Comparison of ENCODE assay signal across 8 mouse cellular contexts in the genomic region with DNA sequence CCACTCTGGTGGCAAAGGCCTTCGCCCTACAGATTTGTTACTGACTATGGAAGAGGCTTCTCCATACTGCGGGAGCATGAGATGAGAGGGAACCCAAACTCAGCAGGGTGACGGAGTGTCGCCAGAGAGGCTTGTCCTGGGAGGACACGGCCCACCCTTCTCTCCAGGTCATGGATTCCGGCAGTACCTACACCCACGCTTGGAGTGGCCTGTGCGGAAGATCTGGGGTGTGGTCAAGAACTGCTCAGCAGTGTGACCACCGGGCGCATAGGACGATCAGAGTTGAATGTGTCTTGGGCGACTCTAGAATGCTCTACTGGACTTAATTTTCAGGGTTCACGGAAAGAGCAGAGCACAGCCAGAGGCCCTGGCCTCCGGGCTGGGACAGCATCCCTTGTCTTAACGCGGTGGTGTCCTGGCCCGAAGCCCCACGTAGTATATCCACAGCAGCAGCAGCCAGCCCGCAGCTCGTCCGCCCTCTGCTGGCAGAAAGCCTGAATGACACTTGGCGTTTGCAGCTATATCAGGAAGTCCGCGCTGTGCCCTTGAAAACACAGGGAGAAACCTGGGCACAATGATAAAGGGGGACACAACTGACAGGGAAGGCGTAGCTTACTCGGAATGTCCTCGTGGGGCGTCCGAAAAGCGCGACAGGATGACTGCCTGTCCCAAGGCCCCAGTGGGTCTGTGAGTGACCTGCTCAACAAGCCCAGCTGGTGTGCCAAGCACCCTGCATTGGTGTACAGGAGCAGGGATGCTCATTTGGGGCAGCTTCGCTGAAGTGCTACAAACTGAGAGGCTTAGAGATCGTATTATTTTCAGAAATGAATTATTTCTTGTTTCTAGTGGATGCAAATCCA. TPM values are rescaled to one million over a fixed set of nuclear protein-coding genes. Genes with fewer than 3 reads are reported as not detected.
DNase-seq lines count a peak whose midpoint lies in the region; ATAC-seq and TF ChIP-seq lines count a peak whose summit lies in the region.

No protein-coding gene starts in this region.

- TF ChIP-seq POLR2A in MEL (IDR thresholded peaks at IDR 0.05; ENCODE audit: control insufficient read depth in 1 of 2, insufficient read depth in 1 of 2, low read depth in 1 of 2, low read length in 2 of 2, poor library complexity in 1 of 2): no peak
- no peak for TF ChIP-seq POLR2A in cerebellum, adult 2 months (IDR thresholded peaks at IDR 0.05; ENCODE audit: borderline replicate concordance, insufficient read depth, low read length)

- no peak overlapping the region for H3K27ac ChIP-seq in MEL (ENCODE audit: control insufficient read depth, low read depth, low read length)
- H3K27ac ChIP-seq in cerebellum, adult 2 months (ENCODE audit: insufficient read depth, low read length): no peak overlapping the region
- H3K27ac ChIP-seq in hindbrain, embryonic 10.5 days: no peak overlapping the region
- no peak overlapping the region for H3K27ac ChIP-seq in lung, embryonic 15.5 days

- 18% methylated on average over 33 of the region's 33 CpGs for WGBS in cerebellum, adult 2 months
- 32% methylated on average over 33 of the region's 33 CpGs for WGBS in hindbrain, embryonic 10.5 days
- WGBS in lung, embryonic 15.5 days: 27% methylated on average over 33 of the region's 33 CpGs

- DNase-seq in MEL (ENCODE audit: low read depth, low spot score): peak; percentile 91
- peak; percentile 86 to 91 for DNase-seq in cerebellum, adult 2 months
- peak; percentile 84 for DNase-seq in forelimb bud, embryonic 11.5 days (ENCODE audit: low read depth, low spot score)
- peak; percentile 89 for DNase-seq in hindbrain, embryonic 10.5 days (ENCODE audit: low spot score)
- DNase-seq in layer of hippocampus, adult 9-10 months (ENCODE audit: low spot score): peak; percentile 75
- DNase-seq in ovary, postnatal 10 days (ENCODE audit: low spot score): peak; percentile 79
- DNase-seq in thymus, postnatal 0 days (ENCODE audit: low spot score): peak; percentile 86

- peak; percentile 78 for ATAC-seq in lung, embryonic 15.5 days (ENCODE audit: borderline replicate concordance, extremely low read depth, low FRiP score, low TSS enrichment)

- no peak overlapping the region for H3K4me2 ChIP-seq in lung, embryonic 15.5 days

- TF ChIP-seq RAD21 in MEL (IDR thresholded peaks at IDR 0.05; ENCODE audit: low read depth, low read length): peak; percentile 90

- H3K4me1 ChIP-seq in MEL (ENCODE audit: control insufficient read depth in 1 of 2, insufficient read depth in 2 of 2, low read length in 2 of 2): peaks cover 0 to 4% of the 10 kb centered on the region in 2 experiments; a peak in 2 of 4 replicates
- peaks cover 6% of the 10 kb centered on the region for H3K4me1 ChIP-seq in cerebellum, adult 2 months (ENCODE audit: control insufficient read depth, insufficient read depth, low read length)
- peaks cover 7% of the 10 kb centered on the region for H3K4me1 ChIP-seq in hindbrain, embryonic 10.5 days (replicated peaks)
- peaks cover 8% of the 10 kb centered on the region for H3K4me1 ChIP-seq in lung, embryonic 15.5 days

- TF ChIP-seq CTCF in MEL (IDR thresholded peaks at IDR 0.05 in 2 of 3, conservative IDR thresholded peaks at IDR 0.05 in 1 of 3; ENCODE audit: control insufficient read depth in 1 of 3, insufficient read depth in 1 of 3, low read depth in 2 of 3, low read length in 3 of 3, poor library complexity in 1 of 3, severe bottlenecking in 1 of 3): peak; percentile 94 to 98 (median 94)
- peak; percentile 98 for TF ChIP-seq CTCF in cerebellum, adult 2 months (IDR thresholded peaks at IDR 0.05; ENCODE audit: borderline replicate concordance, insufficient read depth, low read depth, low read length)

- H3K4me3 ChIP-seq in MEL (ENCODE audit: control insufficient read depth in 1 of 2, insufficient read depth in 1 of 2, low read depth in 2 of 2, low read length in 2 of 2): peak overlapping the region; percentile 19 to 45; a peak in 3 of 4 replicates
- no peak overlapping the region for H3K4me3 ChIP-seq in cerebellum, adult 2 months (replicated peaks; ENCODE audit: insufficient read depth, low read depth, low read length)
- H3K4me3 ChIP-seq in hindbrain, embryonic 10.5 days: no peak overlapping the region
- no peak overlapping the region for H3K4me3 ChIP-seq in lung, embryonic 15.5 days

- H3K79me2 ChIP-seq in MEL (ENCODE audit: control insufficient read depth, insufficient read depth, low read length, poor library complexity): no peaks in the 10 kb centered on the region

- no peaks in the 10 kb centered on the region for H3K27me3 ChIP-seq in MEL (ENCODE audit: control insufficient read depth in 1 of 2, insufficient read depth in 2 of 2, low read length in 2 of 2)
- no peaks in the 10 kb centered on the region for H3K27me3 ChIP-seq in cerebellum, adult 2 months (ENCODE audit: control insufficient read depth, insufficient read depth, low read length)
- peaks cover 13% of the 10 kb centered on the region; the same call in 1 of the 2 replicates for H3K27me3 ChIP-seq in hindbrain, embryonic 10.5 days (ENCODE audit: insufficient read depth, poor library complexity, severe bottlenecking)
- H3K27me3 ChIP-seq in lung, embryonic 15.5 days: peaks cover 3% of the 10 kb centered on the region; the same call in 1 of the 2 replicates

- no peaks in the 10 kb centered on the region for H3K9me3 ChIP-seq in MEL (replicated peaks; ENCODE audit: insufficient read depth, low read length)
- no peaks in the 10 kb centered on the region for H3K9me3 ChIP-seq in hindbrain, embryonic 10.5 days
- H3K9me3 ChIP-seq in lung, embryonic 15.5 days: no peaks in the 10 kb centered on the region

- no peaks in the 10 kb centered on the region; a peak in 1 of 4 replicates for H3K36me3 ChIP-seq in MEL (ENCODE audit: control insufficient read depth in 1 of 2, insufficient read depth in 2 of 2, low read length in 2 of 2)
- H3K36me3 ChIP-seq in hindbrain, embryonic 10.5 days: no peaks in the 10 kb centered on the region
- H3K36me3 ChIP-seq in lung, embryonic 15.5 days: no peaks in the 10 kb centered on the region

- H3K9ac ChIP-seq in MEL (ENCODE audit: control insufficient read depth, low read depth, low read length, poor library complexity, severe bottlenecking): 0 out of 2 replicates have a peak overlapping the region, but pooled peaks have one; percentile 26
- H3K9ac ChIP-seq in lung, embryonic 15.5 days: no peak overlapping the region

- 0 out of 4 replicates have a peak, but pooled peaks of 1 of the 2 experiments have one; percentile 7 for TF ChIP-seq EP300 in MEL (IDR thresholded peaks at IDR 0.05; ENCODE audit: low read depth in 1 of 2, low read length in 2 of 2)

TF ChIP-seq in MEL, 35 proteins besides CTCF, POLR2A, EP300 and RAD21:
- TF ChIP-seq KAT2A (conservative IDR thresholded peaks at IDR 0.05; ENCODE audit: low read depth, low read length) (no peak), RCOR1 (IDR thresholded peaks at IDR 0.05; ENCODE audit: low read depth, low read length) (no peak), ZMIZ1 (IDR thresholded peaks at IDR 0.05; ENCODE audit: low read depth, low read length) (0 out of 2 replicates have a peak, but pooled peaks have one; percentile 15), ZKSCAN1 (IDR thresholded peaks at IDR 0.05; ENCODE audit: low read depth, low read length) (no peak), GABPA (IDR thresholded peaks at IDR 0.05; ENCODE audit: low read depth, low read length) (no peak), UBTF (IDR thresholded peaks at IDR 0.05; ENCODE audit: borderline replicate concordance, insufficient read depth, low read depth, low read length) (no peak), SMC3 (IDR thresholded peaks at IDR 0.05; ENCODE audit: low read depth, low read length) (peak; percentile 89), E2F4 (IDR thresholded peaks at IDR 0.05; ENCODE audit: borderline replicate concordance, low read depth, low read length) (no peak), SIN3A (IDR thresholded peaks at IDR 0.05; ENCODE audit: low read length) (peak; percentile 42; the same call in 1 of the 2 replicates), MAZ (IDR thresholded peaks at IDR 0.05; ENCODE audit: low read depth, low read length) (peak; percentile 28; the same call in 1 of the 2 replicates), ELF1 (IDR thresholded peaks at IDR 0.05; ENCODE audit: low read depth, low read length) (peak; percentile 69), HCFC1 (IDR thresholded peaks at IDR 0.05; ENCODE audit: low read depth, low read length) (0 out of 2 replicates have a peak, but pooled peaks have one; percentile 34), MAFK (IDR thresholded peaks at IDR 0.05; ENCODE audit: borderline replicate concordance, low read depth, low read length) (no peak), ZC3H11A (IDR thresholded peaks at IDR 0.05; ENCODE audit: low read depth, low read length) (peak; percentile 83)

RNA-seq across cellular contexts. Expression of gene Ldhal6b, which starts 21.2 kb away (rescaled TPM):
- 0.31 and 0.39 TPM in 2 replicates for total RNA-seq in MEL (2012; rRNA removed)
- not detected for polyA plus RNA-seq in MEL (2012; ENCODE audit: insufficient read depth in 1 of 2, insufficient read length in 2 of 2, low read depth in 1 of 2, low replicate concordance in 2 of 2, missing spikeins in 1 of 2)
- 0.75 and 0.76 TPM in 2 replicates for polyA plus RNA-seq in cerebellum, adult 2 months (2012; rRNA removed)
- 0.14 TPM in 1 of 2 replicates, not detected in the other for polyA plus RNA-seq in hindbrain, embryonic 10.5 days (2016; fragmentation: Nextera tagmentation; extraction: Ambion mirVana)
- not detected in 2 replicates for polyA plus RNA-seq in lung, embryonic 15.5 days (2015; fragmentation: Nextera tagmentation; extraction: Ambion mirVana)
- not detected in 2 replicates for polyA plus RNA-seq in thymus, postnatal 0 days (2015; fragmentation: Nextera tagmentation; extraction: Ambion mirVana)

RNA-seq across cellular contexts. Expression of gene Tmem242, which starts 42.7 kb away (rescaled TPM):
- 27.0 and 28.2 TPM in 2 replicates for total RNA-seq in MEL (2012; rRNA removed)
- 10 to 100 TPM in 1 of 2 experiments, not detected in 1; 49.2 TPM for polyA plus RNA-seq in MEL (2012; ENCODE audit: insufficient read depth in 1 of 2, insufficient read length in 2 of 2, low read depth in 1 of 2, low replicate concordance in 2 of 2, missing spikeins in 1 of 2)
- polyA plus RNA-seq in cerebellum, adult 2 months (2012; rRNA removed): 45.2 and 52.3 TPM in 2 replicates
- polyA plus RNA-seq in hindbrain, embryonic 10.5 days (2016; fragmentation: Nextera tagmentation; extraction: Ambion mirVana): 131 and 143 TPM in 2 replicates
- polyA plus RNA-seq in lung, embryonic 15.5 days (2015; fragmentation: Nextera tagmentation; extraction: Ambion mirVana): 118 and 127 TPM in 2 replicates
- polyA plus RNA-seq in thymus, postnatal 0 days (2015; fragmentation: Nextera tagmentation; extraction: Ambion mirVana): 113 and 120 TPM in 2 replicates

Comparison
In these comparisons a context has a peak if more than half of its experiments do, and no peak if none do; other contexts are left out.
1. H3K4me3 ChIP-seq: peak in MEL (2 of 2); none in cerebellum, adult 2 months (single experiment), hindbrain, embryonic 10.5 days (single experiment) and lung, embryonic 15.5 days (single experiment).
2. Peak in every context shown above with its lines, with median percentiles within 50 percentile points of each other: DNase-seq.